In the genomic region with DNA sequence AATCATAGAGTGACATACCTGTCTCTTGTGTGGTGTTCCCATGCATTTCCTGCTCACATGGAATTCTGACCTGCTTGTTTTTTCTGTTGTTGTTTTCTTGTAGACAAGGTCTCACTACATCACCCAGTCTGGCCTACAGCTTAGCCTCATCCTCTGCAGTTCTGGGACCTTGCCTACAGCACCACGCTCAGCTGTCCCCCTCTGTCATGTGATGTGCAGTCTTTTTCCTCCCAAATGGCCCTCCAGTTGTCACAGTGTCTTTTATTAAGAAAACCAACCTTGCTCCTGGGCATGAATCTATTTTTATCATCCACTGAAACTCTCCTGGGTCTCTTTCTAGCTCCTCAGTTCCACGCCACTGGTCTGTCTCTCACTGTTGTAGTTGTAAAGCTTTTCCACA, we compare ENCODE assay signal across 28 mouse cellular contexts.
"Had no signal": no experiment of that assay in that cellular context is flagged by ENCODE, and none has a peak within 500 bp of the region (broad histone marks: within the 10 kb centered on the region; RNA-seq: fewer than 3 reads in every experiment).

No protein-coding gene starts in this region.

- H3K4me3 ChIP-seq: embryonic facial prominence, embryonic 10.5 days; embryonic facial prominence, embryonic 12.5 days; embryonic facial prominence, embryonic 13.5 days; embryonic facial prominence, embryonic 15.5 days; erythroblast, embryonic 14.5 days; forebrain, embryonic 10.5 days; forebrain, embryonic 12.5 days; forebrain, embryonic 13.5 days; forebrain, embryonic 15.5 days; gastrocnemius, adult 2 months had no signal

- H3K9me3 ChIP-seq: embryonic facial prominence, embryonic 15.5 days had no signal

- H3K27me3 ChIP-seq: embryonic facial prominence, embryonic 12.5 days; embryonic facial prominence, embryonic 13.5 days; embryonic facial prominence, embryonic 15.5 days; forebrain, embryonic 12.5 days; forebrain, embryonic 13.5 days; forebrain, embryonic 15.5 days had no signal

- H3K9ac ChIP-seq: embryonic facial prominence, embryonic 12.5 days; embryonic facial prominence, embryonic 13.5 days; embryonic facial prominence, embryonic 15.5 days; forebrain, embryonic 12.5 days; forebrain, embryonic 13.5 days; forebrain, embryonic 15.5 days; forebrain, postnatal 0 days had no signal

- ATAC-seq: forebrain, embryonic 13.5 days; forebrain, embryonic 14.5 days; forebrain, embryonic 15.5 days; forebrain, embryonic 16.5 days; forebrain, postnatal 0 days had no signal

- H3K27ac ChIP-seq: embryonic facial prominence, embryonic 10.5 days; embryonic facial prominence, embryonic 12.5 days; embryonic facial prominence, embryonic 13.5 days; embryonic facial prominence, embryonic 15.5 days; forebrain, embryonic 10.5 days; forebrain, embryonic 12.5 days; forebrain, embryonic 13.5 days; forebrain, embryonic 15.5 days; gastrocnemius, adult 2 months had no signal

- H3K4me1 ChIP-seq: embryonic facial prominence, embryonic 10.5 days; embryonic facial prominence, embryonic 12.5 days; embryonic facial prominence, embryonic 13.5 days; embryonic facial prominence, embryonic 15.5 days; forebrain, embryonic 10.5 days; forebrain, embryonic 12.5 days; forebrain, embryonic 13.5 days; forebrain, embryonic 15.5 days had no signal

- H3K4me2 ChIP-seq: embryonic facial prominence, embryonic 12.5 days; embryonic facial prominence, embryonic 13.5 days; embryonic facial prominence, embryonic 15.5 days; forebrain, embryonic 12.5 days; forebrain, embryonic 13.5 days; forebrain, embryonic 15.5 days had no signal

- DNase-seq: cerebellum, adult 2 months; cerebellum, adult 8-10 months; cerebellum, adult 9-10 months; cerebellum, adult 9-11 months; cerebellum, postnatal 10 days; cerebellum, postnatal 14 days; cerebellum, postnatal 25 days; cerebellum, postnatal 36 days; embryo, embryonic 11 days; forebrain, postnatal 0 days; gastrocnemius, adult 2 months; gastrocnemius, postnatal 10 days; gastrocnemius, postnatal 14 days; gastrocnemius, postnatal 25 days; gastrocnemius, postnatal 36 days; heart, adult 11 months; heart, adult 18-20 months had no signal
